Mouse (Mus musculus): ENCODE data around the gene Zwilch.

DNA sequence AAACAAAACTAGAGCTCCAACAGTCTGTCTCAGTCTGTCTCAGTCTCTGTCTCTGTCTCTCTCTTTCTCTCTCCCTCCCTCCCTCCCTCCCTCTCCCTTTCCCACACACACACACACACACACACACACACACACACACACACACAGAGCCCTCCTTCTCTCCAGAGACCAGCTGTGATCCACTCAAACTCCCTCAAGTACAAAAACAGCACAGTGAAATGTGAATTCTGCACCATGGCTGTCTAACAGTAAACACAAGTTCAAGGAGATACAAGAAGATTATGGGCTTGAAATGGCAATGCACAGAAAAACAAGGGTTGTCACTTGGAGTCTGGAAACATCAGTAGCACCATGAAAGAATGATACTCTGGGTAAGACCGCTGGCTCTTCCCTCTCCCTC, 46.4 kb upstream of the Zwilch start:
- TF ChIP-seq CTCF (IDR thresholded peaks at IDR 0.05; ENCODE audit: low read depth, low read length) (no peak), EP300 (IDR thresholded peaks at IDR 0.05; ENCODE audit: insufficient read depth, low read depth, low read length) (no peak), POLR2A (IDR thresholded peaks at IDR 0.05; ENCODE audit: insufficient read depth, low read length) (no peak)
